Mouse (Mus musculus) E14TG2a.4 (cell line): Measurements from ENCODE around the gene Asic1.
A peak's percentile ranks its signal among the peaks of the same experiment; 100 is the strongest.

ENCODE experiments used
- H3K27me3 ChIP-seq: 2 replicates; pipeline ENCODE4 v1.6.1; 2014; ENCODE audit warnings: low read length, control low read depth; ENCODE audit not compliant: insufficient read depth
- H3K36me3 ChIP-seq: 2 replicates; pipeline ENCODE4 v1.6.1; 2014; ENCODE audit warnings: low read length, control low read depth; ENCODE audit not compliant: insufficient read depth
- H3K4me1 ChIP-seq: replicated peaks from 2 replicates; pipeline ENCODE4 v1.6.1; 2014; ENCODE audit warnings: low read depth, low read length, control low read depth
- H3K4me3 ChIP-seq: replicated peaks from 2 replicates; pipeline ENCODE4 v1.5.1; 2014; ENCODE audit warnings: mild to moderate bottlenecking, low read length
- H3K9me3 ChIP-seq: 2 replicates; pipeline ENCODE4 v1.6.1; 2014; ENCODE audit warnings: low read length, control low read depth
- CTCF ChIP-seq: conservative IDR thresholded peaks from 2 replicates; pipeline ENCODE4 v1.5.1; 2014; ENCODE audit warnings: low read length
- NANOG ChIP-seq: IDR thresholded peaks from 2 replicates; pipeline ENCODE4 v1.6.1; 2014; ENCODE audit warnings: borderline replicate concordance, low read length, mixed read lengths
- POU5F1 ChIP-seq: IDR thresholded peaks from 2 replicates; pipeline ENCODE4 v1.6.1; 2014; ENCODE audit warnings: low read length, borderline replicate concordance

Asic1 gene

DNA sequence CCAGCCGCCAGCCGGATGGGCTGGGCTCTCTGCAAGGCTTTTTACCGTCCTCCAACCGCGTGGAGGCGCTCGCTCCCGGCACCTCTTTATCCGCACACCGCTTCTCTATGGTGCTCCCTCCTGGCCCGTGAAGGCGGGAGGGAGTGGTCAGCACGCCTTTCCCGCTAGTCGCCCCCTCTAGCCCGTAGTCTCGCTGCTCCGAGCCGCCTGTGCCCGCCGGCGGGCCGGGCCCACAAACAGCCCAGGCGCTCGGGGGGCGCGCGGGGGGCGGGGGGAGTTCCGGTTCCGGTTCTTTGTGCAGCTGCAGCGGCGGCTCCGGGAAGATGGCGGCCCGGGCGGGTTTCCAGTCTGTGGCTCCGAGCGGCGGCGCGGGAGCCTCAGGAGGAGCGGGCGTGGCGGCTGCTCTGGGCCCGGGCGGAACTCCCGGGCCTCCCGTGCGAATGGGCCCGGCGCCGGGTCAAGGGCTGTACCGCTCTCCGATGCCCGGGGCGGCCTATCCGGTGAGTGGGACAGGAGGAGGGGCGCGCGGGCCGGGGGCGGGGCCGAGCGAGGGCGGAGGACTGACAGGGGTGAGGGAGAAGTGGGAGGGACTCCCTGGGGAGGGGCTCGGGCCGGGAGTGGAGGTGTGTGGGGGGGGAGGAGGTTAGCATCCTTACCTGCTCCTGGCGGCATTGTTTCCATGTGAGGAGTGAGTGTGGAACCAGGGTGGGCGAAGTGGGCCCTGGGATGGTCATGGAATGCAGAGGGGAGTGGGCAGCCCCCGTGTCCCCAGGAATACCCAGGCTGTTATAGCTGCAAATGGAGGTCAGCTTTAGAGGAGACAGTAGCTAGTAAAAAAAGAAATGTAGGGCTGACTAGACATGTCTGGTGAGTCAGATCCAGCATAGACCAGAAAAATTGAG is 32.1 kb downstream of the Asic1 start, which contains the start of gene Smarcd1:
Smarcd1 (plus strand) TSS at position 131 of the 902 bp plus-strand sequence.
- TF ChIP-seq POU5F1 (no peak), NANOG (no peak), CTCF (peak; percentile 61)
- H3K4me1 ChIP-seq: peaks cover 78% of the 10 kb centered on the region
- peak within 1 kb of the TSS; percentile 89 for H3K4me3 ChIP-seq
- no peaks in the 10 kb centered on the region for H3K9me3 ChIP-seq
- peaks cover 25% of the 10 kb centered on the region for H3K36me3 ChIP-seq
- H3K27me3 ChIP-seq: no peaks in the 10 kb centered on the region

- Histone ChIP-seq H3K36me3 (peaks cover 31% of the 10 kb centered on the region), H3K27me3 (no peaks in the 10 kb centered on the region), H3K9me3 (no peaks in the 10 kb centered on the region), H3K4me1 (peaks cover 78% of the 10 kb centered on the region), H3K4me3 (peak overlapping the region; percentile 89)
- no peak for TF ChIP-seq NANOG
These were observed 32.9 kb downstream of the Asic1 start for GRCm38 (mm10) chr15:99703104-99703503.

DNA sequence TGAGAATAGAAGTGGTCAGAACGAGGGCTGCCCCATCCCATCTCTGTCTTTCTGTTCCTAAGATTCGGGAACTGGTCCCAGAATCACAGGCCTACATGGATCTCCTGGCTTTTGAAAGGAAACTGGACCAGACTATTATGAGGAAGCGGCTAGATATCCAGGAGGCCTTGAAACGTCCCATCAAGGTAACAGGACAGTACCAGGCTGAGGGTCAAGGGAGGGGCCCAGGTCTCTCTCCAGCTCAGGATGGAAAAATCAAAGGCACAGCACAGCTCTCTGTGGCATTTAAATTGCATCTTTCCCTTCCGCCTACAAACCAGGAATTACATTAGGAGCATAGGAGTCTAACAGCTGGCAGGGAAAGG is 33.5 kb downstream of the Asic1 start:
- Histone ChIP-seq H3K36me3 (peaks cover 33% of the 10 kb centered on the region), H3K9me3 (no peaks in the 10 kb centered on the region), H3K27me3 (no peaks in the 10 kb centered on the region), H3K4me1 (peaks cover 72% of the 10 kb centered on the region), H3K4me3 (peak overlapping the region; percentile 89)
- no peak for TF ChIP-seq CTCF
- no peak for TF ChIP-seq NANOG
- no peak for TF ChIP-seq POU5F1

GRCm38 (mm10) chr15:99704041-99704681 is 34.0 kb downstream of the Asic1 start:
- TF ChIP-seq NANOG (peak; percentile 55; the same call in 1 of the 2 replicates), POU5F1 (no peak)
- Histone ChIP-seq H3K4me1 (peaks cover 70% of the 10 kb centered on the region), H3K27me3 (no peaks in the 10 kb centered on the region), H3K36me3 (peaks cover 38% of the 10 kb centered on the region), H3K4me3 (peak overlapping the region; percentile 74), H3K9me3 (no peaks in the 10 kb centered on the region)

DNA sequence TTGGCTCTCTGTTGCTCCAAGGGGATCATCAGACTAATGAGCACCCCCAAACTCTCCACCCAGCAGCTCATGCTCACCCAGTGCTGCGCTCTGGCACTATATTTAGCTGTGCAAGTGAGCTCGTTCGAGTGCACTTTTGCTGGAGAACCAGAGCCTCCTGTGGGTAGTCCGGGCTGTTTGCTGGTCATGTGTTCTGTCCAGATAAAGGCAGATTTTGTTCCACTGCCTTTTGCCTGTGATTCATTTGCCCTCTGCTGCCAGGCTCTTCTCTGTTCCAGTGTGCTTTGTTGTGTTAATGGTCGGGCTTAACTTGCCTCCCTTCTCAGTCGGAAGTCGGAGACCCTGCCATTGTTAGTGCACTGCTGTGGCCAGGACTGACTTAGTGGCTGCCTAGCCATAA is 34.7 kb downstream of the Asic1 start:
- Histone ChIP-seq H3K36me3 (peaks cover 45% of the 10 kb centered on the region), H3K27me3 (no peaks in the 10 kb centered on the region), H3K4me1 (peaks cover 65% of the 10 kb centered on the region), H3K4me3 (peak overlapping the region; percentile 74), H3K9me3 (no peaks in the 10 kb centered on the region)
- TF ChIP-seq NANOG: no peak
- no peak for TF ChIP-seq CTCF
- TF ChIP-seq POU5F1: no peak; the same call in 1 of the 2 replicates

DNA sequence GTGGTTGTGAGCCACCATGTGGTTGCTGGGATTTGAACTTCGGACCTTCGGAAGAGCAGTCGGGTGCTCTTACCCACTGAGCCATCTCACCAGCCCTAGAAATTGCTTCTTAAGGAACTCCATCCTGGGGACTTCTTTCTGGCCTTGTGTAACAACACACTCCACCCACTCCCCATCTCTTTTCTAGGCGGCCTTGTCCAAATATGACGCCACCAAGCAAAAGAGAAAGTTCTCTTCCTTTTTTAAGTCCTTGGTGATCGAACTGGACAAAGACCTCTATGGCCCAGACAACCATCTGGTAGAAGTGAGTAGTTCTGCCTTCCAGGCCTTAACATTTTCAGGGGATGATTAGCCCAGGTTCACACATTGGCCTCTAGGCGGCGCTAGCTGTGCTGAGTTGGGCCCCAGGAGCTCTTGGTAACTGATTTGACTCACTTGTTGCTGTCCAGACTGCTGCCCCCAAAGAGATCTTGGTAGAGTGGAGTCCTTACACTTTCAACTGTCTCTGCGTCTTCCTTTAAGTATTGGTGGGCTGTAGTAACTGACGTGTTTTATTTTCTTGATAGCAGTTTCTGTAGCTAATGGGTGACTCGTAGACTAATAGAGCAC is 35.4 kb downstream of the Asic1 start, which contains the start of gene Gm17349:
Gm17349 (minus strand) TSS at position 51 of the 609 bp plus-strand sequence.
- Histone ChIP-seq H3K9me3 (no peaks in the 10 kb centered on the region), H3K4me1 (peaks cover 63% of the 10 kb centered on the region), H3K4me3 (peak within 1 kb of the TSS; percentile 74), H3K36me3 (peaks cover 52% of the 10 kb centered on the region), H3K27me3 (no peaks in the 10 kb centered on the region)
- peak; percentile 98 for TF ChIP-seq CTCF
- no peak for TF ChIP-seq NANOG

DNA sequence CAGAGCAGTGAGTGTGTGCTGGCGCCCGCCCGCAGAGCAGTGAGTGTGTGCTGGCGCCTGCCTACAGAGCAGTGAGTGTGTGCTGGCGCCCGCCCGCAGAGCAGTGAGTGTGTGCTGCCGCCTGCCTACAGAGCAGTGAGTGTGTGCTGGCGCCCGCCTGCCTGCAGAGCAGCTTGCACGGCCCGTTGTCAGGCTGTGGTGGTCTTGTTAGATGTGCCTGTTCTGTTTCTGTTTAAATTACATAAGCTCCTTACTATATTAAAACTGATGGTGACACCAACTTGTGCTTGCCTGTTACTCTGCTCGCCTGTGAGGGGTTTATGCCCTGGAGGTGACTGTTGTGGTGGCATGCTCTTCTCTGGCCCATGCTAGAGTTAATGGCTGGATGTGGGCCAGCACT is 38.0 kb downstream of the Asic1 start:
- Histone ChIP-seq H3K27me3 (no peaks in the 10 kb centered on the region), H3K4me3 (no peak overlapping the region), H3K9me3 (no peaks in the 10 kb centered on the region), H3K36me3 (peaks cover 70% of the 10 kb centered on the region), H3K4me1 (peaks cover 72% of the 10 kb centered on the region)
- TF ChIP-seq CTCF (no peak), NANOG (no peak), POU5F1 (no peak)

GRCm38 (mm10) chr15:99710221-99711190 is 40.3 kb downstream of the Asic1 start:
- TF ChIP-seq POU5F1: no peak
- TF ChIP-seq NANOG: no peak
- no peak for TF ChIP-seq CTCF
- no peaks in the 10 kb centered on the region for H3K9me3 ChIP-seq
- H3K4me3 ChIP-seq: no peak overlapping the region
- peaks cover 75% of the 10 kb centered on the region for H3K4me1 ChIP-seq
- no peaks in the 10 kb centered on the region for H3K27me3 ChIP-seq
- peaks cover 83% of the 10 kb centered on the region for H3K36me3 ChIP-seq
